Mouse (Mus musculus) brain, embryonic 14.5 days (tissue): ENCODE measurements around the gene Sel1l3.

Source experiments
- CTCF ChIP-seq: fragments of 200-500 bp; IDR thresholded peaks from 2 replicates; pipeline ENCODE4 v1.5.1; 2012; ENCODE audit warnings: inconsistent platforms, mild to moderate bottlenecking, moderate library complexity, borderline replicate concordance; ENCODE audit not compliant: insufficient read depth, insufficient read length; ENCODE audit errors: extremely low read depth
- POLR2A ChIP-seq: fragments of 200-500 bp; IDR thresholded peaks from 2 replicates; pipeline ENCODE4 v1.6.1; 2012; ENCODE audit warnings: mild to moderate bottlenecking, inconsistent platforms, borderline replicate concordance; ENCODE audit not compliant: poor library complexity, insufficient read depth, insufficient read length, severe bottlenecking; ENCODE audit errors: extremely low read depth

GRCm38 (mm10) chr5:53165672-53166071, 48.1 kb downstream of the Sel1l3 start:
- TF ChIP-seq CTCF (no peak), POLR2A (no peak)
